Mouse (Mus musculus): ENCODE results near the gene Runx1.
A peak's percentile ranks its signal among the peaks of the same experiment; 100 is the strongest.

Runx1 gene

GRCm38 (mm10) chr16:92825204-92825843 is 625 bp downstream of the Runx1 start:
- DNase-seq, result no peak

GRCm38 (mm10) chr16:92824723-92825203 is 1.2 kb downstream of the Runx1 start:
- peak; percentile 88 for DNase-seq

GRCm38 (mm10) chr16:92824003-92824722 is 1.8 kb downstream of the Runx1 start:
- DNase-seq, result no peak

GRCm38 (mm10) chr16:92823381-92823862 is 2.5 kb downstream of the Runx1 start:
- DNase-seq, result peak; percentile 92

- no peak for DNase-seq
Observed at GRCm38 (mm10) chr16:92822676-92823075, 3.3 kb downstream of the Runx1 start.

GRCm38 (mm10) chr16:92821938-92822629 is 3.9 kb downstream of the Runx1 start:
- DNase-seq, result peak; percentile 89

- no peak for DNase-seq
Observed at GRCm38 (mm10) chr16:92821596-92821937, 4.4 kb downstream of the Runx1 start.

- no peak for DNase-seq
Observed at GRCm38 (mm10) chr16:92820451-92820850, 5.5 kb downstream of the Runx1 start.

GRCm38 (mm10) chr16:92818480-92819269 is 7.3 kb downstream of the Runx1 start:
- DNase-seq, result no peak

GRCm38 (mm10) chr16:92816092-92816491 is 9.9 kb downstream of the Runx1 start:
- no peak for DNase-seq

GRCm38 (mm10) chr16:92815195-92815527 is 10.8 kb downstream of the Runx1 start:
- no peak for DNase-seq

GRCm38 (mm10) chr16:92814366-92815194 is 11.4 kb downstream of the Runx1 start:
- no peak for DNase-seq

GRCm38 (mm10) chr16:92812405-92812804 is 13.5 kb downstream of the Runx1 start:
- no peak for DNase-seq

- no peak for DNase-seq
Observed at GRCm38 (mm10) chr16:92810568-92811240, 15.2 kb downstream of the Runx1 start.

GRCm38 (mm10) chr16:92807772-92808171 is 18.2 kb downstream of the Runx1 start:
- DNase-seq, result no peak

- DNase-seq, result no peak
Observed at GRCm38 (mm10) chr16:92803076-92803580, 22.8 kb downstream of the Runx1 start.

GRCm38 (mm10) chr16:92801567-92801966 is 24.4 kb downstream of the Runx1 start:
- DNase-seq, result peak; percentile 97

- peak; percentile 95 for DNase-seq
Observed at GRCm38 (mm10) chr16:92800845-92801244, 25.1 kb downstream of the Runx1 start.

- no peak for DNase-seq
Observed at GRCm38 (mm10) chr16:92799940-92800339, 26.0 kb downstream of the Runx1 start.

GRCm38 (mm10) chr16:92794197-92794596 is 31.8 kb downstream of the Runx1 start:
- no peak for DNase-seq

GRCm38 (mm10) chr16:92793741-92794140 is 32.2 kb downstream of the Runx1 start:
- DNase-seq, result no peak

Measured in heart, adult 11 months (tissue).